Mouse (Mus musculus): Measurements from ENCODE around the gene Bach1.
A peak's percentile ranks its signal among the peaks of the same experiment; 100 is the strongest.

Gene Bach1

GRCm38 (mm10) chr16:87715221-87715620, 16.5 kb downstream of the Bach1 start:
- DNase-seq = no peak

- peak; percentile 36 for DNase-seq
Observed at GRCm38 (mm10) chr16:87716269-87716668, 17.5 kb downstream of the Bach1 start.

GRCm38 (mm10) chr16:87717046-87717660, 18.4 kb downstream of the Bach1 start:
- no peak for DNase-seq

GRCm38 (mm10) chr16:87719071-87719470, 20.3 kb downstream of the Bach1 start:
- DNase-seq = no peak

GRCm38 (mm10) chr16:87719688-87720283, 21.0 kb downstream of the Bach1 start:
- DNase-seq = no peak

GRCm38 (mm10) chr16:87720851-87721409, 22.2 kb downstream of the Bach1 start:
- DNase-seq = no peak

GRCm38 (mm10) chr16:87722857-87723256, 24.1 kb downstream of the Bach1 start:
- no peak for DNase-seq

GRCm38 (mm10) chr16:87723479-87723878, 24.7 kb downstream of the Bach1 start:
- no peak for DNase-seq

GRCm38 (mm10) chr16:87724826-87725225, 26.1 kb downstream of the Bach1 start:
- DNase-seq = no peak

GRCm38 (mm10) chr16:87725241-87725640, 26.5 kb downstream of the Bach1 start:
- DNase-seq = no peak

- DNase-seq = no peak
Observed at GRCm38 (mm10) chr16:87725963-87726362, 27.2 kb downstream of the Bach1 start.

- no peak for DNase-seq
Observed at GRCm38 (mm10) chr16:87726369-87726768, 27.6 kb downstream of the Bach1 start.

GRCm38 (mm10) chr16:87727250-87727649, 28.5 kb downstream of the Bach1 start:
- no peak for DNase-seq

GRCm38 (mm10) chr16:87727918-87728317, 29.2 kb downstream of the Bach1 start:
- DNase-seq = no peak

GRCm38 (mm10) chr16:87728703-87729102, 30.0 kb downstream of the Bach1 start:
- DNase-seq = no peak

- no peak for DNase-seq
Observed at GRCm38 (mm10) chr16:87729469-87729868, 30.7 kb downstream of the Bach1 start.

GRCm38 (mm10) chr16:87734868-87735381, 36.2 kb downstream of the Bach1 start:
- DNase-seq = no peak

GRCm38 (mm10) chr16:87736106-87736505, 37.4 kb downstream of the Bach1 start:
- no peak for DNase-seq

- no peak for DNase-seq
Observed at GRCm38 (mm10) chr16:87737296-87737695, 38.6 kb downstream of the Bach1 start.

GRCm38 (mm10) chr16:87737842-87738639, 39.3 kb downstream of the Bach1 start:
- no peak for DNase-seq

- no peak for DNase-seq
Observed at GRCm38 (mm10) chr16:87741034-87741715, 42.4 kb downstream of the Bach1 start.

- DNase-seq = no peak
Observed at GRCm38 (mm10) chr16:87743661-87744060, 44.9 kb downstream of the Bach1 start.

GRCm38 (mm10) chr16:87744338-87744737, 45.6 kb downstream of the Bach1 start:
- no peak for DNase-seq

All from kidney, postnatal 10 days (tissue).